Mouse (Mus musculus): Measurements from ENCODE around the gene Cisd3.

- TF ChIP-seq POLR2A (IDR thresholded peaks at IDR 0.05; ENCODE audit: low read depth, low read length) = no peak
- TF ChIP-seq CTCF (IDR thresholded peaks at IDR 0.05; ENCODE audit: borderline replicate concordance, insufficient read depth, low read length) = peak; percentile 91
Measured at GRCm38 (mm10) chr11:97689861-97690260, 4.2 kb downstream of the Cisd3 start.
